Mouse (Mus musculus): ENCODE results near the gene Rasgrp3. TPM values are rescaled to one million over a fixed set of nuclear protein-coding genes. Genes with fewer than 3 reads are reported as not detected.

Gene Rasgrp3
- polyA plus RNA-seq, 1 experiment from 2014 or later: 9.8 TPM

- 80% methylated on average over 8 of the region's 8 CpGs for WGBS
- no peaks in the 10 kb centered on the region for H3K27me3 ChIP-seq (replicated peaks; ENCODE audit: control insufficient read depth, insufficient read depth, low read length)
- ATAC-seq (replicated peaks; ENCODE audit: low FRiP score): no peak
- no peak for DNase-seq (ENCODE audit: low spot score)
- no peaks in the 10 kb centered on the region; the same call in 1 of the 2 replicates for H3K4me1 ChIP-seq (replicated peaks; ENCODE audit: control insufficient read depth, insufficient read depth, low read length)
- H3K27ac ChIP-seq (ENCODE audit: low read depth, low read length): no peak overlapping the region
- no peaks in the 10 kb centered on the region for H3K36me3 ChIP-seq (ENCODE audit: control insufficient read depth, insufficient read depth, low read length)
- no peak overlapping the region for H3K9ac ChIP-seq (ENCODE audit: low read depth, low read length)
- H3K9me3 ChIP-seq (ENCODE audit: control insufficient read depth, low read length): no peaks in the 10 kb centered on the region
- no peak overlapping the region for H3K4me2 ChIP-seq
- no peak overlapping the region for H3K4me3 ChIP-seq (ENCODE audit: low read depth, low read length)
Measured at GRCm38 (mm10) chr17:75519239-75519900, 83.7 kb downstream of the Rasgrp3 start.

- Histone ChIP-seq H3K27ac (ENCODE audit: low read depth, low read length) (no peak overlapping the region), H3K4me2 (no peak overlapping the region), H3K4me3 (ENCODE audit: low read depth, low read length) (no peak overlapping the region), H3K4me1 (replicated peaks; ENCODE audit: control insufficient read depth, insufficient read depth, low read length) (no peaks in the 10 kb centered on the region; the same call in 1 of the 2 replicates), H3K9me3 (ENCODE audit: control insufficient read depth, low read length) (no peaks in the 10 kb centered on the region), H3K9ac (ENCODE audit: low read depth, low read length) (no peak overlapping the region), H3K36me3 (ENCODE audit: control insufficient read depth, insufficient read depth, low read length) (no peaks in the 10 kb centered on the region; the same call in 1 of the 2 replicates), H3K27me3 (replicated peaks; ENCODE audit: control insufficient read depth, insufficient read depth, low read length) (no peaks in the 10 kb centered on the region)
- DNase-seq (ENCODE audit: low spot score) (no peak), ATAC-seq (replicated peaks; ENCODE audit: low FRiP score) (no peak)
- 57% methylated on average over 6 of the region's 6 CpGs for WGBS
Measured at GRCm38 (mm10) chr17:75521236-75521842, 85.6 kb downstream of the Rasgrp3 start.

- Histone ChIP-seq H3K27me3 (replicated peaks; ENCODE audit: control insufficient read depth, insufficient read depth, low read length) (no peaks in the 10 kb centered on the region), H3K36me3 (ENCODE audit: control insufficient read depth, insufficient read depth, low read length) (no peaks in the 10 kb centered on the region; the same call in 1 of the 2 replicates), H3K4me3 (ENCODE audit: low read depth, low read length) (no peak overlapping the region), H3K4me2 (no peak overlapping the region), H3K9ac (ENCODE audit: low read depth, low read length) (no peak overlapping the region), H3K9me3 (ENCODE audit: control insufficient read depth, low read length) (no peaks in the 10 kb centered on the region), H3K4me1 (replicated peaks; ENCODE audit: control insufficient read depth, insufficient read depth, low read length) (no peaks in the 10 kb centered on the region; the same call in 1 of the 2 replicates), H3K27ac (ENCODE audit: low read depth, low read length) (no peak overlapping the region)
- 40% methylated on average over 9 of the region's 9 CpGs for WGBS
- ATAC-seq (replicated peaks; ENCODE audit: low FRiP score) (no peak), DNase-seq (ENCODE audit: low spot score) (no peak)
Measured at GRCm38 (mm10) chr17:75522347-75523065, 86.8 kb downstream of the Rasgrp3 start.

- Histone ChIP-seq H3K4me1 (replicated peaks; ENCODE audit: control insufficient read depth, insufficient read depth, low read length) (no peaks in the 10 kb centered on the region; the same call in 1 of the 2 replicates), H3K27me3 (replicated peaks; ENCODE audit: control insufficient read depth, insufficient read depth, low read length) (no peaks in the 10 kb centered on the region), H3K4me3 (ENCODE audit: low read depth, low read length) (no peak overlapping the region), H3K27ac (ENCODE audit: low read depth, low read length) (no peak overlapping the region), H3K9ac (ENCODE audit: low read depth, low read length) (no peak overlapping the region), H3K4me2 (no peak overlapping the region), H3K9me3 (ENCODE audit: control insufficient read depth, low read length) (no peaks in the 10 kb centered on the region), H3K36me3 (ENCODE audit: control insufficient read depth, insufficient read depth, low read length) (no peaks in the 10 kb centered on the region; the same call in 1 of the 2 replicates)
- no peak for ATAC-seq (replicated peaks; ENCODE audit: low FRiP score)
- 48% methylated on average over 3 of the region's 3 CpGs for WGBS
- no peak for DNase-seq (ENCODE audit: low spot score)
Measured at GRCm38 (mm10) chr17:75523812-75524211, 88.1 kb downstream of the Rasgrp3 start.

GRCm38 (mm10) chr17:75526411-75526810 is 90.7 kb downstream of the Rasgrp3 start:
- ATAC-seq (replicated peaks; ENCODE audit: low FRiP score) (no peak), DNase-seq (ENCODE audit: low spot score) (no peak)
- Histone ChIP-seq H3K27ac (ENCODE audit: low read depth, low read length) (no peak overlapping the region), H3K27me3 (replicated peaks; ENCODE audit: control insufficient read depth, insufficient read depth, low read length) (no peaks in the 10 kb centered on the region), H3K4me2 (no peak overlapping the region), H3K36me3 (ENCODE audit: control insufficient read depth, insufficient read depth, low read length) (no peaks in the 10 kb centered on the region; the same call in 1 of the 2 replicates), H3K9me3 (ENCODE audit: control insufficient read depth, low read length) (no peaks in the 10 kb centered on the region), H3K9ac (ENCODE audit: low read depth, low read length) (no peak overlapping the region), H3K4me1 (replicated peaks; ENCODE audit: control insufficient read depth, insufficient read depth, low read length) (no peaks in the 10 kb centered on the region; the same call in 1 of the 2 replicates), H3K4me3 (ENCODE audit: low read depth, low read length) (no peak overlapping the region)
- WGBS: 77% methylated on average over 1 of the region's 1 CpGs

- 93% methylated on average over 14 of the region's 14 CpGs for WGBS
- H3K4me1 ChIP-seq (replicated peaks; ENCODE audit: control insufficient read depth, insufficient read depth, low read length): no peaks in the 10 kb centered on the region
Measured at GRCm38 (mm10) chr17:75529222-75529935, 93.7 kb downstream of the Rasgrp3 start.

GRCm38 (mm10) chr17:75532469-75532986 is 96.8 kb downstream of the Rasgrp3 start:
- Histone ChIP-seq H3K4me1 (replicated peaks; ENCODE audit: control insufficient read depth, insufficient read depth, low read length) (no peaks in the 10 kb centered on the region), H3K27ac (ENCODE audit: low read depth, low read length) (no peak overlapping the region), H3K36me3 (ENCODE audit: control insufficient read depth, insufficient read depth, low read length) (no peaks in the 10 kb centered on the region), H3K9me3 (ENCODE audit: control insufficient read depth, low read length) (no peaks in the 10 kb centered on the region), H3K4me3 (ENCODE audit: low read depth, low read length) (no peak overlapping the region), H3K4me2 (no peak overlapping the region), H3K9ac (ENCODE audit: low read depth, low read length) (no peak overlapping the region), H3K27me3 (replicated peaks; ENCODE audit: control insufficient read depth, insufficient read depth, low read length) (no peaks in the 10 kb centered on the region)
- 87% methylated on average over 6 of the region's 6 CpGs for WGBS
- no peak for ATAC-seq (replicated peaks; ENCODE audit: low FRiP score)
- DNase-seq (ENCODE audit: low spot score): no peak

More at GRCm38 (mm10) chr17:75529222-75529935, 93.7 kb downstream of the Rasgrp3 start:
- no peak for ATAC-seq (replicated peaks; ENCODE audit: low FRiP score)
- Histone ChIP-seq H3K27me3 (replicated peaks; ENCODE audit: control insufficient read depth, insufficient read depth, low read length) (no peaks in the 10 kb centered on the region), H3K9me3 (ENCODE audit: control insufficient read depth, low read length) (no peaks in the 10 kb centered on the region), H3K27ac (ENCODE audit: low read depth, low read length) (no peak overlapping the region), H3K4me3 (ENCODE audit: low read depth, low read length) (no peak overlapping the region), H3K4me2 (no peak overlapping the region), H3K36me3 (ENCODE audit: control insufficient read depth, insufficient read depth, low read length) (no peaks in the 10 kb centered on the region; the same call in 1 of the 2 replicates), H3K9ac (ENCODE audit: low read depth, low read length) (no peak overlapping the region)
- no peak for DNase-seq (ENCODE audit: low spot score)
